Mouse (Mus musculus) bone marrow, adult 2 months (tissue): Measurements from ENCODE around the gene Ccng2.

Source experiments
- CTCF ChIP-seq: fragments of 200-500 bp; IDR thresholded peaks from 2 replicates; pipeline ENCODE4 v1.5.1; 2011; ENCODE audit warnings: low read length, control low read depth; ENCODE audit not compliant: control insufficient read depth, insufficient read depth
- POLR2A ChIP-seq: fragments of 200-500 bp; IDR thresholded peaks from 2 replicates; pipeline ENCODE4 v1.6.1; 2011; ENCODE audit warnings: low read depth, mild to moderate bottlenecking, control low read depth, low read length, borderline replicate concordance; ENCODE audit not compliant: control insufficient read depth

GRCm38 (mm10) chr5:93297311-93297710, 30.3 kb downstream of the Ccng2 start:
- no peak for TF ChIP-seq POLR2A
- TF ChIP-seq CTCF, result no peak
